Mouse (Mus musculus) ovary, postnatal 14 days (tissue): Measurements from ENCODE around the gene Arid3a.

Experiments
- DNase-seq: peaks from one replicate; pipeline ENCODE4 v3.0.0; 2022; ENCODE audit warnings: low spot score

Arid3a gene

GRCm38 (mm10) chr10:79995636-79996035 lies 68.8 kb downstream of the Arid3a start:
- DNase-seq, result no peak

- DNase-seq, result peak; percentile 97
Observed at GRCm38 (mm10) chr10:79996272-79997033, 69.6 kb downstream of the Arid3a start, which contains the start of gene Abca7. TSS of gene Abca7 (plus strand) at chr10:79996494.

- no peak for DNase-seq
Observed at GRCm38 (mm10) chr10:79997034-79997760, 70.4 kb downstream of the Arid3a start.

GRCm38 (mm10) chr10:79997819-79998218 lies 71.0 kb downstream of the Arid3a start:
- no peak for DNase-seq

GRCm38 (mm10) chr10:80001945-80002344 lies 75.1 kb downstream of the Arid3a start:
- DNase-seq, result no peak

GRCm38 (mm10) chr10:80002829-80003228 lies 76.0 kb downstream of the Arid3a start:
- no peak for DNase-seq

GRCm38 (mm10) chr10:80003374-80004232 lies 76.8 kb downstream of the Arid3a start:
- no peak for DNase-seq

- DNase-seq, result no peak
Observed at GRCm38 (mm10) chr10:80004233-80004705, 77.4 kb downstream of the Arid3a start.
